Mouse (Mus musculus) myocyte (in vitro differentiated cells): ENCODE measurements around the gene Ppp2r5d. TPM values are rescaled to one million over a fixed set of nuclear protein-coding genes. Genes with fewer than 3 reads are reported as not detected.
A peak's percentile ranks its signal among the peaks of the same experiment; 100 is the strongest.

Experiments used
- H3K27me3 ChIP-seq: one replicate; pipeline ENCODE4 v1.6.1; 2011; ENCODE audit not compliant: control insufficient read depth, insufficient read depth, insufficient read length
- H3K36me3 ChIP-seq: one replicate; pipeline ENCODE4 v1.6.1; 2011; ENCODE audit not compliant: control insufficient read depth, insufficient read depth
- H3K4me2 ChIP-seq: one replicate; pipeline ENCODE4 v1.6.1; 2011; ENCODE audit warnings: low read depth, control low read depth
- H3K4me3 ChIP-seq: one replicate; pipeline ENCODE4 v1.5.1; 2011; ENCODE audit warnings: mild to moderate bottlenecking, control low read depth, moderate library complexity
- H3K79me2 ChIP-seq: one replicate; pipeline ENCODE4 v1.6.1; 2011; ENCODE audit not compliant: control insufficient read depth, insufficient read depth
- H3ac ChIP-seq: one replicate; pipeline ENCODE4 v1.6.1; 2011; ENCODE audit not compliant: control insufficient read depth, insufficient read length
- CEBPB ChIP-seq: IDR thresholded peaks from 2 replicates; pipeline ENCODE4 v1.6.1; 2011; ENCODE audit warnings: mild to moderate bottlenecking, moderate library complexity; ENCODE audit not compliant: poor library complexity, insufficient read depth, severe bottlenecking
- E2F4 ChIP-seq: IDR thresholded peaks from one replicate; pipeline ENCODE4 v1.6.1; 2011; ENCODE audit warnings: mild to moderate bottlenecking, control low read depth, moderate library complexity; ENCODE audit not compliant: insufficient read depth
- MAX ChIP-seq: IDR thresholded peaks from one replicate; pipeline ENCODE4 v1.6.1; 2011; ENCODE audit warnings: low read depth, mild to moderate bottlenecking, control low read depth
- MYOD1 ChIP-seq, 3 experiments: IDR thresholded peaks; one replicate each; pipeline ENCODE4 v1.6.1; 2011; ENCODE audit warnings: control low read depth in 2 of 3, low read depth in 2 of 3, mild to moderate bottlenecking in 2 of 3, moderate library complexity in 1 of 3; ENCODE audit not compliant: insufficient read length in 2 of 3, control insufficient read depth in 1 of 3
- MYOG ChIP-seq, 3 experiments: IDR thresholded peaks; one replicate each; pipeline ENCODE4 v1.6.1; 2011; ENCODE audit warnings: control low read depth in 2 of 3, low read depth in 2 of 3, mild to moderate bottlenecking in 2 of 3; ENCODE audit not compliant: insufficient read length in 2 of 3, control insufficient read depth in 1 of 3, insufficient read depth in 1 of 3
- POLR2A ChIP-seq: IDR thresholded peaks from one replicate; pipeline ENCODE4 v1.6.1; 2011; ENCODE audit warnings: low read depth, mild to moderate bottlenecking, control low read depth, moderate library complexity; ENCODE audit not compliant: insufficient read length
- POLR2AphosphoS2 ChIP-seq: IDR thresholded peaks from one replicate; pipeline ENCODE4 v1.6.1; 2011; ENCODE audit warnings: low read depth, control low read depth; ENCODE audit not compliant: insufficient read length
- REST ChIP-seq: IDR thresholded peaks from one replicate; pipeline ENCODE4 v1.6.1; 2011; ENCODE audit warnings: mild to moderate bottlenecking, control low read depth, moderate library complexity; ENCODE audit not compliant: insufficient read depth, insufficient read length
- SRF ChIP-seq: IDR thresholded peaks from one replicate; pipeline ENCODE4 v1.6.1; 2011; ENCODE audit warnings: low read depth; ENCODE audit not compliant: control insufficient read depth, insufficient read length
- TCF12 ChIP-seq: IDR thresholded peaks from one replicate; pipeline ENCODE4 v1.6.1; 2011; ENCODE audit warnings: mild to moderate bottlenecking, control low read depth; ENCODE audit not compliant: poor library complexity, insufficient read depth, severe bottlenecking
- TCF3 ChIP-seq: IDR thresholded peaks from one replicate; pipeline ENCODE4 v1.6.1; 2011; ENCODE audit warnings: low read depth, control low read depth; ENCODE audit not compliant: insufficient read length
- USF1 ChIP-seq: IDR thresholded peaks from one replicate; pipeline ENCODE4 v1.6.1; 2011; ENCODE audit warnings: low read depth, mild to moderate bottlenecking, control low read depth, moderate library complexity
- polyA plus RNA-seq: library from polyadenylated mRNA; unstranded; fragments of >200 nt; fragmentation: generic; extraction: Trizol; gene quantifications from one replicate; pipeline ENCODE4 v1.2.1, GENCODE M21; 2012; ENCODE audit warnings: missing spikeins

The Ppp2r5d gene
- 79.6 TPM for polyA plus RNA-seq

DNA sequence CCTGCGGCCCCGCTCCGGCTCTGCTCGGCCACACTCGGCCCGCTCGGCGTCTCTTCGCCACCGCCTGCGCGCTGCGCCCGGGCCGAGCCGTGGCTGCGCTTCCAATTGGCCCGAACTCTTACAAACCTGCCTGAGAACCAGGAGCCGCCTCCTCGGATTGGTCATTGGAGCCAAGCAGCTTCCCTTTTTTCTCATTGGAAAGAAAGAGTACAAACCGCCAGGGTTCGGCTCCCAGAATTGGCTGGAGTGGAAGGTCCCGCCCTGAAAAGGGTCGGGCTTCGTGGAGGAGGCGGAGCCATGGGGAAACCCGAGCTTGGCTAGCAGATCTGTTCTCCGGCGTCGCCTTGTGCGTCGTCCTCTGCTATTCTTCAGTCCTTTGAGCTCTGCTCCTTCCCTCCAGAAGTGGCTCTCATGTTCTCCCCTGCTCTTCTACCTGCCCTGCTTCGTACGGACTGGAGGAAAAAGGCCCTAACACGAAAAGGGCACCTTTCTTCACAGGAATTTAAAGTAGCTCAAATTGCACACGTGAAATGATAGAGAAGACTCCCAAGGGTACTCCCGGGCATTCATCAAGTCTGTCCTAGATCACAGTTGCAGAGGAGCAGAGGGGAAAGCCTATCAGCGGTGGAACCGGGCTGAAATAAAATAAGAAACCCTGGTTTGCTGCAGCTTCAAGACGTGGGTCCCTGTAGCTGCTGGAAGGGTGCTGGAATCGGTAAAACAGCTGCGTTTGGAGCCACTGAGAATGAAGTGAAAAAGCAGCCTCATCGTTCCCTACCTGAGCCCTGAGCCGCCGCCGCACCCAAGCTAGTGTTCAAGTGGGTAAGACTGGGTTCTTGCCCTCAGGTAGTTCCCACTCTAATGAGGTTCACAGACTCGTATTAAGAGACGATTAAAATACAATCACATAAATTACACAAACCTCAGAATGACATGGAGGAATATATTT lies at the start of gene Ppp2r5d:
TSS of gene Ppp2r5d (minus strand) at position 225 of the 949 bp plus-strand sequence.
- TF ChIP-seq SRF (no peak), REST (no peak), USF1 (no peak), POLR2AphosphoS2 (peak; percentile 58), POLR2A (peak; percentile 83), MYOG (IDR thresholded peaks at IDR 0.05; ENCODE audit: control insufficient read depth in 1 of 3, insufficient read depth in 1 of 3, insufficient read length in 2 of 3, low read depth in 2 of 3) (no peak), MYOD1 (IDR thresholded peaks at IDR 0.05; ENCODE audit: control insufficient read depth in 1 of 3, insufficient read length in 2 of 3, low read depth in 2 of 3) (no peak)
- peak within 1 kb of the TSS; percentile 35 for H3ac ChIP-seq
- H3K4me2 ChIP-seq: peak within 1 kb of the TSS; percentile 96
- H3K79me2 ChIP-seq: peaks cover 38% of the 10 kb centered on the region
- H3K36me3 ChIP-seq: no peaks in the 10 kb centered on the region
- peak within 1 kb of the TSS; percentile 51 for H3K4me3 ChIP-seq
- no peaks in the 10 kb centered on the region for H3K27me3 ChIP-seq

DNA sequence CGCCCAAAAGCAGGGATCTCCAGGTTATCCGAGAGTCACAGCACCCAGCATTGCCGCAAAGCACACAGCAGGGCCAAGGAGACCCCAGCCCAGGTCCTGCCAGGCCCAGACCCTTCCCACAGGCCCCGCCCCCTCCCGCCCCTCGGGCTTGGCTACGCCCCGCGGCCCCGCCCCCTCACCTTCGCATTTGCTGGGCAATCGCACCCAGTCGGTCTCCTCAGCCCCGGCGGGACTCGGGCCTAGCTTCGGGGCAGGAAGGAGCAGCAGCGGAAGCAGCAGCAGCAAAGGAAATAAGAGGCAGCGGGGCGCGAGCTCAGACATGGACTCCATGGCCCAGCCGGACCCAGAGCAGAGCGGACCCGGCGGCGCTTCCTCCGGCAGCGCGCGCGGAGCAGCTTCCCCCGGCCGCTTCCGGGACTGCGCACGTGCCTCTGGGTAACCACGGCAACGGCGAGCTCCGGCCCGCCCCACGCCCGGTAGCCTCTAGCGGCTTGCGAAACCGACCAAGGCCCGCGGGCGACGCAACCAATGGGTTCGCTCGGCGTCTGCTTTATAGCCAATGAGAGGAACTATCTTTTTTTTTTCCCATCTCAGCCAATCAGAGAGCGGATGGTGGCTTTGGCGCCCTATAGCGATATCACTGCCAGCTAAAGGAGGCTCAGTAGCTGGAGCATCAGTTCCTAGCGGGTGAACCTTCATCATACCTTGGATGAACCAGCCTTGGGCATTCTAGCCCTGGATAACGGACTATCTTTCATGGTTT lies 47.1 kb upstream of the Ppp2r5d start, which contains the start of gene Cnpy3:
TSS of gene Cnpy3 (minus strand) at position 421 of the 763 bp plus-strand sequence.
- Histone ChIP-seq H3K4me3 (peak within 1 kb of the TSS; percentile 59), H3K36me3 (no peaks in the 10 kb centered on the region), H3ac (peak within 1 kb of the TSS; percentile 41), H3K27me3 (no peaks in the 10 kb centered on the region), H3K4me2 (peak within 1 kb of the TSS; percentile 96), H3K79me2 (peaks cover 28% of the 10 kb centered on the region)
- TF ChIP-seq POLR2AphosphoS2 (peak; percentile 39), USF1 (peak; percentile 71), MYOG (IDR thresholded peaks at IDR 0.05; ENCODE audit: control insufficient read depth in 1 of 3, insufficient read depth in 1 of 3, insufficient read length in 2 of 3, low read depth in 2 of 3) (peak in 1 of 3 experiments; percentile 44), POLR2A (peak; percentile 50), SRF (no peak), CEBPB (0 out of 2 replicates have a peak, but pooled peaks have one; percentile 57), E2F4 (peak; percentile 44), TCF3 (no peak), TCF12 (no peak), MYOD1 (IDR thresholded peaks at IDR 0.05; ENCODE audit: control insufficient read depth in 1 of 3, insufficient read length in 2 of 3, low read depth in 2 of 3) (no peak), REST (no peak), MAX (no peak)

DNA sequence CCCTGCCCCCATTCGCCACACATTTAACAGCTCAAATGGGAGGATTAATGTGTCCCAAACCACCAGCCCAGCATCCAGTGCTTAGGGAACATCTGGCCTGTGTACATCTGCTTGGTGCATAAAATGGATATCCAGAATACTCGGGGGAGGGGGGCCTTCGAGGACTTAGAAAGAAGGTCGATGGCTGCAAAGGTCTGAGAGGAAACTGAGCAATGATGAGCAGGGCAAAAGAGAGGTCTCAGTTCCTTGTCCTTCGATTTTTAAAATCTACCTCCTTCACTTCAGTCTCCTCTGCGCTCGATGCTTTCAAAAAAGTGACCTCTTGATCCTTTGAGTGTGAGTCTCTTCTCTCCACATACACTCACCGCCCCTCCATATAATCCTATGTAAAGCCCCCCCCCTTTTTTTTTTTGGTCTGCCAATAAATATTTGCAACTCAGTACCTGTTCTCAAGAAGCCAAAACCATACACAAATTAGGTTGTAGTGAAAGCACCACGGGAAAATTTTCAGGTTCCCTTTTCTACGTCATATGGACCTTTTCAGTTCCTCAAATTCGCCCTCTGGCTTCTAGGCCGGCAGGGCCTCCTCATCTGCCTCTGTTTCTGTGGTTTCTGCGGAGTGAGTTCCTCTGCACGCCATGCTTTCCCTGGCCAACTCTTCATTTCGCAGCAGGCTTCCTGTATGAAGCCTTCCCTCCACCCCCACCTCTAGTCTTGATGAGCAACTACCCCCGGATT lies 46.3 kb upstream of the Ppp2r5d start:
- Histone ChIP-seq H3ac (peak overlapping the region; percentile 41), H3K79me2 (peaks cover 28% of the 10 kb centered on the region), H3K36me3 (no peaks in the 10 kb centered on the region), H3K27me3 (no peaks in the 10 kb centered on the region), H3K4me3 (peak overlapping the region; percentile 59), H3K4me2 (peak overlapping the region; percentile 96)
- no peak for TF ChIP-seq MYOG (IDR thresholded peaks at IDR 0.05; ENCODE audit: control insufficient read depth in 1 of 3, insufficient read depth in 1 of 3, insufficient read length in 2 of 3, low read depth in 2 of 3)
- no peak for TF ChIP-seq REST
- TF ChIP-seq MYOD1 (IDR thresholded peaks at IDR 0.05; ENCODE audit: control insufficient read depth in 1 of 3, insufficient read length in 2 of 3, low read depth in 2 of 3): no peak
- no peak for TF ChIP-seq E2F4

DNA sequence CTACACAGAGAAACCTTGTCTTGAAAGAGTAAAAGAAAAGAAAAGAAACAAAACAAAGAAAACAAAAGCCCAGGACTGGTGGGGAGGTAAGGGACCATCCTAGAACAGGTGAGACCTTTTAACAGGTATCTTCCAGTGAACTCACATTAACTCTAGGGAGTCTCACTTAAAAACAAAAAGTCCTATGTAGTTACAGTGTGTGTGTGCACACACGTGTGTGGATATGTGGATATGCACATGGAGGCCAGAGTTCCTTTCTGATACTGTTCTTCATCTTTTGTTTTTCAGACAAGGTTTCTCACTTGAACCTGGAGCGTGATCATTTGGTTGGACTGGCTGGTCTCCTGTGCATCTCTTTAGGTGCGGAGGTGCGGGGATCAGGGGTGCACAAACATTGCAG lies 45.7 kb upstream of the Ppp2r5d start:
- Histone ChIP-seq H3K79me2 (peaks cover 28% of the 10 kb centered on the region), H3K27me3 (no peaks in the 10 kb centered on the region), H3ac (no peak overlapping the region), H3K36me3 (no peaks in the 10 kb centered on the region), H3K4me2 (peak overlapping the region; percentile 96), H3K4me3 (peak overlapping the region; percentile 59)
- no peak for TF ChIP-seq CEBPB
- TF ChIP-seq USF1: no peak
- no peak for TF ChIP-seq MYOD1 (IDR thresholded peaks at IDR 0.05; ENCODE audit: control insufficient read depth in 1 of 3, insufficient read length in 2 of 3, low read depth in 2 of 3)
- no peak for TF ChIP-seq TCF12
- TF ChIP-seq MAX: no peak
- no peak for TF ChIP-seq TCF3
- TF ChIP-seq POLR2AphosphoS2: no peak
